Mouse (Mus musculus) lung, embryonic 16.5 days (tissue): ENCODE results near the gene Slfn14. TPM values are rescaled to one million over a fixed set of nuclear protein-coding genes. Genes with fewer than 3 reads are reported as not detected.

Experiments
- ATAC-seq: fragments of 200-750 bp; cut with Nextera tagmentation; 2 replicates; pipeline ENCODE4 v1.8.0; 2017; ENCODE audit warnings: low read depth, mild to moderate bottlenecking, moderate library complexity
- H3K27ac ChIP-seq: fragments of 300-500 bp; sonication (generic); 2 replicates; pipeline ENCODE4 v1.5.1; 2014; ENCODE audit warnings: mild to moderate bottlenecking, control low read depth, low read length
- H3K27me3 ChIP-seq: fragments of 300-500 bp; sonication (generic); 2 replicates; pipeline ENCODE4 v1.6.1; 2014; ENCODE audit warnings: low read depth, low read length, mixed read lengths; ENCODE audit not compliant: control insufficient read depth, insufficient read depth
- H3K36me3 ChIP-seq: fragments of 300-500 bp; sonication (generic); 2 replicates; pipeline ENCODE4 v1.6.1; 2014; ENCODE audit warnings: low read length; ENCODE audit not compliant: control insufficient read depth, insufficient read depth
- H3K4me1 ChIP-seq: fragments of 300-500 bp; sonication (generic); replicated peaks from 2 replicates; pipeline ENCODE4 v1.6.1; 2014; ENCODE audit warnings: low read length, mixed read lengths; ENCODE audit not compliant: control insufficient read depth, insufficient read depth
- H3K4me2 ChIP-seq: fragments of 300-500 bp; sonication (generic); 2 replicates; pipeline ENCODE4 v1.6.1; 2014; ENCODE audit warnings: low read depth, low read length, control low read depth
- H3K4me3 ChIP-seq: fragments of 300-500 bp; sonication (generic); 2 replicates; pipeline ENCODE4 v1.5.1; 2014; ENCODE audit warnings: mild to moderate bottlenecking, low read length, control low read depth
- H3K9ac ChIP-seq: fragments of 300-500 bp; sonication (generic); 2 replicates; pipeline ENCODE4 v1.6.1; 2014; ENCODE audit warnings: low read length, control low read depth
- H3K9me3 ChIP-seq: fragments of 300-500 bp; sonication (generic); 2 replicates; pipeline ENCODE4 v1.6.1; 2016; ENCODE audit warnings: low read length; ENCODE audit not compliant: control insufficient read depth
- WGBS: fragments of 180-500 bp; shearing (Covaris S2); extraction: QIAGEN DNeasy Blood & Tissue Kit; methylation state at CpG from one replicate; pipeline ENCODE4 v1.1.7; 2014; 5-methylcytosine and 5-hydroxymethylcytosine counted together
- polyA plus RNA-seq: library from polyadenylated mRNA; unstranded; fragments of >200 nt; fragmentation: Nextera tagmentation; extraction: Ambion mirVana; gene quantifications from 2 replicates; pipeline ENCODE4 v1.2.1, GENCODE M21; 2015

Gene Slfn14
- polyA plus RNA-seq, 1 experiment from 2014 or later: 0.45 TPM

DNA sequence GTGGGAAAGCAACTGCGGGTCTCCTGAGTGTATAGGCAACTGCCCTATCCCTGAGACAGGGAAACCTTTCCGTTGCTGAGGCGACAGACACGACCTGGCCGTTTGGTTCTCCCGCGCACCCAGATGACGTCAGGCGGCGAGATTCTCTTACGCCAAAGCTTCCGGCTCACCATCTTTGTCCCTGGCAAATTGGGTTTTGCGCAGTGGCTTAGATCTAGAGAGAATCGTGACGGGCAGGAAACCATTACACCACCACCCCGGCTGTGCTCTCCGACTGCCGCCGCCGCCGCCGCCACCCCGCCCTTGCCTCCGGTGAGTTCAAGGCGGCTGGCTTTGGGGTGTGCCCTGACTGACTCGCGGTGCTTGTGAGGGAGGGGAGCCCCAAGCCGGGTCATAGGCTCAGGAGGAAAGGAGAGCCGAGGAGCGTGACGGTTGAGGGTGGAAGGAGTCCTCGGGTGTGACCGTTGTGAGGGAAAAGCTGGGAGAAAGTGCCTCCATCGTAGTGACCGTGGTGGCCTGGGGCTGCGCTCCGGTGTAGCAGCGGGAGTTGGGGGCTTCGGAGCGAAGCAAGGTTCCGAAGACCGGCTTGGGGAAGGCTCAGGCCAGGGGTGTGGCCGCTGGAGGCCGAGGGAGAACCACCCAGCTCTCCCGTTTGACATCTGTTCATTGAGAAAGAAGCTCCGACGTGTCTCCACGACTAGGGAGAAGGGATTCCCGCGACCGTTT, 16.2 kb upstream of the Slfn14 start, which contains the start of gene Pex12:
Gene Pex12 (minus strand): TSS at position 61 of the 726 bp plus-strand sequence.
- Histone ChIP-seq H3K27me3 (no peaks in the 10 kb centered on the region), H3K36me3 (no peaks in the 10 kb centered on the region), H3K9ac (peak within 1 kb of the TSS; percentile 84), H3K4me1 (peaks cover 17% of the 10 kb centered on the region), H3K4me3 (peak within 1 kb of the TSS; percentile 67), H3K4me2 (peak within 1 kb of the TSS; percentile 79), H3K9me3 (no peaks in the 10 kb centered on the region), H3K27ac (peak within 1 kb of the TSS; percentile 88)
- peak; percentile 77 for ATAC-seq
- WGBS: under 1% methylated on average over 51 of the region's 51 CpGs

GRCm38 (mm10) chr11:83302124-83302523, 15.6 kb upstream of the Slfn14 start:
- Histone ChIP-seq H3K36me3 (no peaks in the 10 kb centered on the region), H3K27ac (peak overlapping the region; percentile 88), H3K4me3 (peak overlapping the region; percentile 67), H3K4me1 (peaks cover 20% of the 10 kb centered on the region), H3K9me3 (no peaks in the 10 kb centered on the region), H3K27me3 (no peaks in the 10 kb centered on the region), H3K9ac (peak overlapping the region; percentile 84), H3K4me2 (peak overlapping the region; percentile 67)
- no peak for ATAC-seq
- WGBS: 8% methylated on average over 10 of the region's 10 CpGs

- Histone ChIP-seq H3K9me3 (no peaks in the 10 kb centered on the region), H3K27ac (no peak overlapping the region), H3K4me1 (peaks cover 20% of the 10 kb centered on the region), H3K4me3 (no peak overlapping the region), H3K4me2 (no peak overlapping the region), H3K27me3 (no peaks in the 10 kb centered on the region), H3K36me3 (0 out of 2 replicates have a peak, but pooled peaks cover 2% of the 10 kb centered on the region), H3K9ac (no peak overlapping the region)
- ATAC-seq: no peak
- WGBS: 61% methylated on average over 2 of the region's 2 CpGs
Observed at GRCm38 (mm10) chr11:83301431-83301831, 14.9 kb upstream of the Slfn14 start.

DNA sequence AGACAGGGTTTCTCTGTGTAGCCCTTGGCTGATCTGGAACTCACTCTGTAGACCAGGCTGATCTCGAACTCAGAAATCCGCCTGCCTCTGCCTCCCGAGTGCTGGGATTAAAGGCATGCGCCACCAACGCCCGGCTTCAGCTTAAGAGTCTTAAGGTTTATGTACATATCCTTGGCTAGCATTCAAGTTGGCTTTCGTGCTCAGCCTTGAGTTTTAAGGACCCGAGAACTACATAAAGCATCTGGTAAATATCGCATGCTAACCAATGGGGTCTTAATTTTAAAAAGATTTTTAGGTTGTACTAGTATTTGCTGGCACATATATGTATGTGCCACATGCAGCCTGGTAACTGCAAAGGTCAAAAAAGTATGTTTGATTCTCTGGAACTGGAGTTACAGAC, 13.2 kb upstream of the Slfn14 start:
- Histone ChIP-seq H3K27me3 (no peaks in the 10 kb centered on the region), H3K4me1 (peaks cover 19% of the 10 kb centered on the region), H3K9ac (no peak overlapping the region), H3K4me3 (no peak overlapping the region), H3K27ac (no peak overlapping the region), H3K9me3 (no peaks in the 10 kb centered on the region), H3K4me2 (no peak overlapping the region), H3K36me3 (peaks cover 7% of the 10 kb centered on the region; the same call in 1 of the 2 replicates)
- ATAC-seq: no peak
- 84% methylated on average over 9 of the region's 9 CpGs for WGBS

GRCm38 (mm10) chr11:83298225-83299195, 12.0 kb upstream of the Slfn14 start, which contains the start of gene Ap2b1:
TSS of gene Ap2b1 (plus strand) at chr11:83299024.
- Histone ChIP-seq H3K4me2 (peak within 1 kb of the TSS; percentile 88), H3K27me3 (no peaks in the 10 kb centered on the region), H3K4me1 (peaks cover 9% of the 10 kb centered on the region; the same call in 1 of the 2 replicates), H3K4me3 (peak within 1 kb of the TSS; percentile 90), H3K36me3 (peaks cover 7% of the 10 kb centered on the region; the same call in 1 of the 2 replicates), H3K9me3 (no peaks in the 10 kb centered on the region), H3K27ac (peak within 1 kb of the TSS; percentile 95), H3K9ac (peak within 1 kb of the TSS; percentile 94)
- 2% methylated on average over 56 of the region's 56 CpGs for WGBS
- peak; percentile 93 for ATAC-seq

- no peaks in the 10 kb centered on the region for H3K9me3 ChIP-seq
- peaks cover 7% of the 10 kb centered on the region; the same call in 1 of the 2 replicates for H3K36me3 ChIP-seq
- H3K4me1 ChIP-seq: peaks cover 14% of the 10 kb centered on the region
- H3K27me3 ChIP-seq: no peaks in the 10 kb centered on the region
- peak overlapping the region; percentile 88 for H3K4me2 ChIP-seq
- H3K27ac ChIP-seq: no peak overlapping the region
- peak overlapping the region; percentile 90 for H3K4me3 ChIP-seq
- ATAC-seq: no peak
- peak overlapping the region; percentile 94 for H3K9ac ChIP-seq
- WGBS: 75% methylated on average over 6 of the region's 6 CpGs
Observed at GRCm38 (mm10) chr11:83297816-83298215, 11.3 kb upstream of the Slfn14 start.

GRCm38 (mm10) chr11:83294133-83294532, 7.6 kb upstream of the Slfn14 start:
- no peak for ATAC-seq
- WGBS: 89% methylated on average over 2 of the region's 2 CpGs
- Histone ChIP-seq H3K9ac (no peak overlapping the region), H3K4me3 (no peak overlapping the region), H3K27ac (no peak overlapping the region), H3K4me2 (no peak overlapping the region), H3K9me3 (no peaks in the 10 kb centered on the region), H3K27me3 (no peaks in the 10 kb centered on the region), H3K36me3 (peaks cover 7% of the 10 kb centered on the region; the same call in 1 of the 2 replicates), H3K4me1 (peaks cover 21% of the 10 kb centered on the region)

GRCm38 (mm10) chr11:83293182-83293581, 6.7 kb upstream of the Slfn14 start:
- H3K9me3 ChIP-seq: no peaks in the 10 kb centered on the region
- H3K27ac ChIP-seq: no peak overlapping the region
- H3K27me3 ChIP-seq: no peaks in the 10 kb centered on the region
- WGBS: 68% methylated on average over 1 of the region's 1 CpGs
- peaks cover 20% of the 10 kb centered on the region for H3K4me1 ChIP-seq
- H3K4me2 ChIP-seq: peak overlapping the region; percentile 56
- H3K9ac ChIP-seq: peak overlapping the region; percentile 76
- peaks cover 7% of the 10 kb centered on the region; the same call in 1 of the 2 replicates for H3K36me3 ChIP-seq
- ATAC-seq: no peak
- peak overlapping the region; percentile 59 for H3K4me3 ChIP-seq

- WGBS: under 1% methylated on average over 5 of the region's 5 CpGs
- peaks cover 7% of the 10 kb centered on the region; the same call in 1 of the 2 replicates for H3K36me3 ChIP-seq
- H3K9me3 ChIP-seq: no peaks in the 10 kb centered on the region
- ATAC-seq: no peak
- peaks cover 13% of the 10 kb centered on the region for H3K4me1 ChIP-seq
- peak overlapping the region; percentile 59 for H3K4me3 ChIP-seq
- peak overlapping the region; percentile 76 for H3K9ac ChIP-seq
- H3K27ac ChIP-seq: no peak overlapping the region
- H3K4me2 ChIP-seq: peak overlapping the region; percentile 56
- no peaks in the 10 kb centered on the region for H3K27me3 ChIP-seq
Observed at GRCm38 (mm10) chr11:83292251-83292587, 5.7 kb upstream of the Slfn14 start.
